Mouse (Mus musculus) bone marrow, adult 2 months (tissue): ENCODE data around the gene Gmip. TPM values are rescaled to one million over a fixed set of nuclear protein-coding genes. Genes with fewer than 3 reads are reported as not detected.
A peak's percentile ranks its signal among the peaks of the same experiment; 100 is the strongest.

Experiments used
- H3K27ac ChIP-seq: fragments of 200-500 bp; 2 replicates; pipeline ENCODE4 v1.5.1; 2012; ENCODE audit warnings: low read depth, mild to moderate bottlenecking, control low read depth, inconsistent platforms, low read length; ENCODE audit not compliant: control insufficient read depth, poor library complexity, insufficient read depth
- H3K4me1 ChIP-seq: fragments of 200-500 bp; 2 replicates; pipeline ENCODE4 v1.6.1; 2011; ENCODE audit warnings: low read length; ENCODE audit not compliant: control insufficient read depth, insufficient read depth
- H3K4me3 ChIP-seq: fragments of 200-500 bp; replicated peaks from 2 replicates; pipeline ENCODE3; 2011; ENCODE audit warnings: mild to moderate bottlenecking, low read depth, low read length, control low read depth; ENCODE audit not compliant: control insufficient read depth
- CTCF ChIP-seq: fragments of 200-500 bp; IDR thresholded peaks from 2 replicates; pipeline ENCODE4 v1.5.1; 2011; ENCODE audit warnings: low read length, control low read depth; ENCODE audit not compliant: control insufficient read depth, insufficient read depth
- POLR2A ChIP-seq: fragments of 200-500 bp; IDR thresholded peaks from 2 replicates; pipeline ENCODE4 v1.6.1; 2011; ENCODE audit warnings: low read depth, mild to moderate bottlenecking, control low read depth, low read length, borderline replicate concordance; ENCODE audit not compliant: control insufficient read depth
- WGBS: fragments of 180-500 bp; shearing (Covaris S2); methylation state at CpG from one replicate; pipeline ENCODE4 v1.1.7; 2018; 5-methylcytosine and 5-hydroxymethylcytosine counted together
- polyA plus RNA-seq: library from polyadenylated mRNA; stranded (reverse); fragments of >200 nt; gene quantifications from 2 replicates; pipeline ENCODE4 v1.2.4, GENCODE M21; 2011; ENCODE audit warnings: low replicate concordance; ENCODE audit not compliant: missing spikeins, insufficient read depth, insufficient read length

Gmip gene
- polyA plus RNA-seq = 45.7 and 112 TPM in 2 replicates

GRCm38 (mm10) chr8:69808094-69808863 lies at the start of gene Gmip:
Gene Gmip, plus strand, starts transcription at chr8:69808679.
- TF ChIP-seq POLR2A (peak; percentile 86; the same call in 1 of the 2 replicates), CTCF (no peak)
- Histone ChIP-seq H3K4me3 (peak within 1 kb of the TSS; percentile 87), H3K27ac (peak within 1 kb of the TSS; percentile 40), H3K4me1 (peaks cover 11% of the 10 kb centered on the region)
- 6% methylated on average over 28 of the region's 28 CpGs for WGBS

DNA sequence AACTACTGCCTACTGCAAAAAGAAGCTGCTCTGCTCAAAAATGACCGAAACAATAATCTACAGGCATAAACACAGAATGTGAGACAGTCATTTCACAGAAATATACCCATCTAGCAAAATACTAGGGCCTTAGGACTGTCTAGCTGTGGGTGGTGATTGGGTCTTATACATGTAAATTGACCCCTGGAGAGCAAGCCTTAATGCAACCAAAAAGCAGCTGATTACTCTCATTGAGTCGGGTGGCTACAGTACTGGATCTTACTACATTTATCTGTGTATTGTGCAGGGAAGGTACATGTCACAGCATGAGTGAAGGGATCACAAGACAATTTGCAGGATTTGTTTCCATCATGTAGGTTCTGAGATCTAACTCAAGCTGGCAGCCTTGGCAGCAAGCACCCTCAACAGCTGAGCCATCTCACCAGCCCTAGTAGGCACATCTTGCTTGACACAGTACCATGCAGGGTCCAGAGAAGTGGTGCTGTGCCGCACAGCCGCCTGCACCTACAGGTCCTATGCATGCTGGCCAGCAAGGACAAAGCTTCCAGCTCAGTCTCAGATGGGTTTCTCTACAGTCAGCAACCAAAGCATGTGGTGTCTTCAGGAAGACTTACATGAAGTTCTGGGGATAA lies 46.5 kb upstream of the Gmip start:
- Histone ChIP-seq H3K4me3 (no peak overlapping the region), H3K4me1 (no peaks in the 10 kb centered on the region), H3K27ac (no peak overlapping the region)
- TF ChIP-seq POLR2A (no peak), CTCF (no peak)
- 92% methylated on average over 4 of the region's 4 CpGs for WGBS

DNA sequence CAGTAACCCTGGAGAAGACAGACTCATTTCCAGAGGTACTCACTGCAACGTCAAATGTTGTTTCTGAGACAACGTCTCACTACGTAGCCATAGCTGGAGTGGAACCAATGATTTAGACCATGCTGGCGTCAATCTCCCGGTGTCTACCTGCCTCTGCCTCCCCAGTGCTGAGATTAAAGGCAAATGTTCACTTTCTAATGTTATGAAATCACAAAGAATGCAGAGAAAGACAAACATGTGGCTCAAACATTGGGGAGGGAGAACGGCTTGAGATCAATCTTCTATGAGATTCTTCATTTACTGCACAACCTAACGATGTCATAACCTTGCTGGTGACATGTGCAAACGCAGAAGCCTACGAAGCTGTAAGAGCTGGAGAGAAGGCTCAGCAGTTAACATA lies 37.3 kb upstream of the Gmip start:
- no peak overlapping the region for H3K27ac ChIP-seq

GRCm38 (mm10) chr8:69772106-69772505 lies 36.4 kb upstream of the Gmip start:
- 91% methylated on average over 2 of the region's 2 CpGs for WGBS
- no peak overlapping the region for H3K27ac ChIP-seq
- TF ChIP-seq CTCF (no peak), POLR2A (no peak)
- H3K4me3 ChIP-seq = no peak overlapping the region
- H3K4me1 ChIP-seq = peaks cover 1% of the 10 kb centered on the region; the same call in 1 of the 2 replicates

More for the DNA sequence above, 37.3 kb upstream of the Gmip start:
- WGBS = 89% methylated on average over 9 of the region's 9 CpGs
- H3K4me3 ChIP-seq = no peak overlapping the region
- H3K4me1 ChIP-seq = peaks cover 1% of the 10 kb centered on the region; the same call in 1 of the 2 replicates
- TF ChIP-seq POLR2A (no peak), CTCF (no peak)

DNA sequence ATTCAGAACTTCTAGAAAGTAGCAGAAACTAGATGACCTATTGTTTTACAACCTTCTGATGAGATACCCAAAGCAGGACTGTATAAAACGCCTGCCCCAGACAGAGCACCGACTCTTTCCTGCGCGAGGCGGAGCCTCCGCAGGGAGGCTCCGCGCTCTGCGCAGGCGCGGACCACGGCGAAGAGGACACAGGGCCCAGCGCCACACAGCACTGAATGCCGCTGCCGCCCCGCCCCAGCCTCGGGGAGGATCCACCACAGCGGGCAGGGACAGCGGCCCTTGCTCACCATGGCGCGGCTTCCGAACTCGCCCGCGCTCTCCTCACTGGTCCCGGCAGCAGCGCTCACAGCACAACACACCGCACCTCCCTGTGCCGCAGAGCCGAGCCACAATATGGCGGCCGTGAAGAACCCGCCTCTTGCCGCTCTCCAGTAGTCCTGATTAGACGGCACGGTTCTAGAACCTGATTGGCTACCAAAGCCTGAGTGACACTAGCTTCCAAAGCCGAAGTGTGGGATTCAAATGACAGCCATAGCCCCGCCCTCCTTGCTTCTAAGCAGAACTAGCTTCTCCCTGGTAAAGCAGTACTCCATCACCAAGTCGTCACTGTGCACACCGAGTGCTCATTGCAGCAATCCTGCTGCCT lies 33.9 kb upstream of the Gmip start, which contains the start of gene Gm20422:
Gm20422 (minus strand) TSS at position 384 of the 646 bp plus-strand sequence.
- TF ChIP-seq CTCF = no peak
- TF ChIP-seq POLR2A = peak; percentile 89; the same call in 1 of the 2 replicates
- under 1% methylated on average over 41 of the region's 41 CpGs for WGBS
- Histone ChIP-seq H3K4me3 (peak within 1 kb of the TSS; percentile 91), H3K27ac (peak within 1 kb of the TSS; percentile 99), H3K4me1 (peaks cover 1% of the 10 kb centered on the region; the same call in 1 of the 2 replicates)

- TF ChIP-seq POLR2A (no peak), CTCF (no peak)
- peak overlapping the region; percentile 54 for H3K4me3 ChIP-seq
- peaks cover 1% of the 10 kb centered on the region; the same call in 1 of the 2 replicates for H3K4me1 ChIP-seq
- peak overlapping the region; percentile 60 for H3K27ac ChIP-seq
- 36% methylated on average over 2 of the region's 2 CpGs for WGBS
Observed at GRCm38 (mm10) chr8:69775149-69775534, 33.3 kb upstream of the Gmip start.

GRCm38 (mm10) chr8:69777111-69777510 lies 31.4 kb upstream of the Gmip start:
- Histone ChIP-seq H3K4me3 (no peak overlapping the region), H3K27ac (no peak overlapping the region)
- WGBS = 80% methylated on average over 12 of the region's 12 CpGs

GRCm38 (mm10) chr8:69789105-69789504 lies 19.4 kb upstream of the Gmip start:
- H3K4me3 ChIP-seq = no peak overlapping the region
- WGBS = 51% methylated on average over 5 of the region's 5 CpGs
- no peak overlapping the region for H3K27ac ChIP-seq
- H3K4me1 ChIP-seq = no peaks in the 10 kb centered on the region; the same call in 1 of the 2 replicates
- TF ChIP-seq CTCF = no peak
- no peak for TF ChIP-seq POLR2A

More at GRCm38 (mm10) chr8:69777111-69777510, 31.4 kb upstream of the Gmip start:
- H3K4me1 ChIP-seq = peaks cover 1% of the 10 kb centered on the region; the same call in 1 of the 2 replicates
- TF ChIP-seq POLR2A = no peak
- no peak for TF ChIP-seq CTCF
